Mouse (Mus musculus) heart, embryonic 16.5 days (tissue): ENCODE results near the gene Tead1. TPM values are rescaled to one million over a fixed set of nuclear protein-coding genes. Genes with fewer than 3 reads are reported as not detected.
A peak's percentile ranks its signal among the peaks of the same experiment; 100 is the strongest.

ENCODE experiments used
- ATAC-seq: fragments of 200-750 bp; cut with Nextera tagmentation; replicated peaks from 2 replicates; pipeline ENCODE4 v1.8.0; 2017; ENCODE audit warnings: moderate number of reproducible peaks; ENCODE audit not compliant: insufficient read depth, low FRiP score; ENCODE audit errors: extremely low read depth
- H3K27ac ChIP-seq: fragments of 300-500 bp; sonication (generic); 2 replicates; pipeline ENCODE4 v1.5.1; 2014; ENCODE audit warnings: mild to moderate bottlenecking, low read length, control low read depth, moderate library complexity
- H3K27me3 ChIP-seq: fragments of 300-500 bp; sonication (generic); 2 replicates; pipeline ENCODE4 v1.6.1; 2014; ENCODE audit warnings: low read length, mixed read lengths; ENCODE audit not compliant: control insufficient read depth, insufficient read depth
- H3K36me3 ChIP-seq: fragments of 300-500 bp; sonication (generic); 2 replicates; pipeline ENCODE4 v1.6.1; 2014; ENCODE audit not compliant: control insufficient read depth, insufficient read depth
- H3K4me1 ChIP-seq: fragments of 300-500 bp; sonication (generic); 2 replicates; pipeline ENCODE4 v1.6.1; 2014; ENCODE audit warnings: low read length, mixed read lengths; ENCODE audit not compliant: control insufficient read depth, insufficient read depth
- H3K4me2 ChIP-seq: fragments of 300-500 bp; sonication (generic); 2 replicates; pipeline ENCODE4 v1.6.1; 2014; ENCODE audit warnings: low read depth, mild to moderate bottlenecking, control low read depth, low read length
- H3K4me3 ChIP-seq: fragments of 300-500 bp; sonication (generic); 2 replicates; pipeline ENCODE4 v1.5.1; 2014; ENCODE audit warnings: mild to moderate bottlenecking, control low read depth, low read length
- H3K9ac ChIP-seq: fragments of 300-500 bp; sonication (generic); 2 replicates; pipeline ENCODE4 v1.6.1; 2014; ENCODE audit warnings: low read length, control low read depth
- H3K9me3 ChIP-seq: fragments of 300-500 bp; sonication (generic); replicated peaks from 2 replicates; pipeline ENCODE4 v1.6.1; 2016; ENCODE audit warnings: low read length; ENCODE audit not compliant: control insufficient read depth
- WGBS: fragments of 180-500 bp; shearing (Covaris S2); extraction: QIAGEN DNeasy Blood & Tissue Kit; methylation state at CpG from one replicate; pipeline ENCODE4 v1.1.7; 2014; 5-methylcytosine and 5-hydroxymethylcytosine counted together
- polyA plus RNA-seq: library from polyadenylated mRNA; unstranded; fragments of >200 nt; fragmentation: Nextera tagmentation; extraction: Ambion mirVana; gene quantifications from 2 replicates; pipeline ENCODE4 v1.2.1, GENCODE M21; 2015

Tead1 gene
- polyA plus RNA-seq, 1 experiment from 2014 or later: 19.4 TPM

GRCm38 (mm10) chr7:112787281-112787680 lies 108.2 kb downstream of the Tead1 start:
- Histone ChIP-seq H3K9me3 (no peaks in the 10 kb centered on the region), H3K4me1 (peaks cover 48% of the 10 kb centered on the region), H3K9ac (no peak overlapping the region), H3K27ac (peak overlapping the region; percentile 17), H3K27me3 (no peaks in the 10 kb centered on the region), H3K4me3 (no peak overlapping the region), H3K4me2 (no peak overlapping the region), H3K36me3 (no peaks in the 10 kb centered on the region)
- no peak for ATAC-seq
- WGBS: 67% methylated on average over 7 of the region's 7 CpGs

- no peak overlapping the region for H3K27ac ChIP-seq
- WGBS: 32% methylated on average over 7 of the region's 7 CpGs
Measured at GRCm38 (mm10) chr7:112788321-112788751, 109.2 kb downstream of the Tead1 start.

GRCm38 (mm10) chr7:112789693-112790092 lies 110.6 kb downstream of the Tead1 start:
- Histone ChIP-seq H3K4me3 (no peak overlapping the region), H3K27ac (no peak overlapping the region), H3K9me3 (no peaks in the 10 kb centered on the region), H3K4me1 (peaks cover 64% of the 10 kb centered on the region), H3K36me3 (no peaks in the 10 kb centered on the region), H3K27me3 (no peaks in the 10 kb centered on the region), H3K9ac (no peak overlapping the region), H3K4me2 (no peak overlapping the region)
- 74% methylated on average over 4 of the region's 4 CpGs for WGBS
- ATAC-seq: no peak

More at GRCm38 (mm10) chr7:112788321-112788751, 109.2 kb downstream of the Tead1 start:
- no peak overlapping the region for H3K4me2 ChIP-seq
- H3K27me3 ChIP-seq: no peaks in the 10 kb centered on the region
- H3K9me3 ChIP-seq: no peaks in the 10 kb centered on the region
- no peaks in the 10 kb centered on the region for H3K36me3 ChIP-seq
- H3K4me1 ChIP-seq: peaks cover 51% of the 10 kb centered on the region
- no peak overlapping the region for H3K9ac ChIP-seq
- peak; percentile 67; the same call in 1 of the 2 replicates for ATAC-seq
- H3K4me3 ChIP-seq: no peak overlapping the region

- H3K36me3 ChIP-seq: no peaks in the 10 kb centered on the region
- H3K27me3 ChIP-seq: no peaks in the 10 kb centered on the region
- ATAC-seq: no peak
- H3K27ac ChIP-seq: no peak overlapping the region
- WGBS: 43% methylated on average over 2 of the region's 2 CpGs
- H3K4me2 ChIP-seq: no peak overlapping the region
- no peak overlapping the region for H3K9ac ChIP-seq
- no peaks in the 10 kb centered on the region for H3K9me3 ChIP-seq
- H3K4me3 ChIP-seq: no peak overlapping the region
- peaks cover 69% of the 10 kb centered on the region for H3K4me1 ChIP-seq
Measured at GRCm38 (mm10) chr7:112790334-112790733, 111.2 kb downstream of the Tead1 start.

GRCm38 (mm10) chr7:112792679-112793078 lies 113.6 kb downstream of the Tead1 start:
- Histone ChIP-seq H3K27me3 (no peaks in the 10 kb centered on the region), H3K36me3 (no peaks in the 10 kb centered on the region), H3K9ac (no peak overlapping the region), H3K27ac (no peak overlapping the region), H3K4me2 (no peak overlapping the region), H3K4me3 (no peak overlapping the region), H3K4me1 (peaks cover 54% of the 10 kb centered on the region), H3K9me3 (no peaks in the 10 kb centered on the region)
- 87% methylated on average over 6 of the region's 6 CpGs for WGBS
- no peak for ATAC-seq

GRCm38 (mm10) chr7:112793903-112794302 lies 114.8 kb downstream of the Tead1 start:
- Histone ChIP-seq H3K4me1 (peaks cover 42% of the 10 kb centered on the region), H3K4me2 (no peak overlapping the region), H3K27ac (peak overlapping the region; percentile 64), H3K36me3 (no peaks in the 10 kb centered on the region), H3K27me3 (no peaks in the 10 kb centered on the region), H3K9me3 (no peaks in the 10 kb centered on the region), H3K4me3 (no peak overlapping the region), H3K9ac (peak overlapping the region; percentile 29; the same call in 1 of the 2 replicates)
- peak; percentile 46 for ATAC-seq
- 26% methylated on average over 7 of the region's 7 CpGs for WGBS

- Histone ChIP-seq H3K9me3 (no peaks in the 10 kb centered on the region), H3K36me3 (no peaks in the 10 kb centered on the region), H3K4me2 (no peak overlapping the region), H3K4me3 (no peak overlapping the region), H3K9ac (peak overlapping the region; percentile 29; the same call in 1 of the 2 replicates), H3K27ac (peak overlapping the region; percentile 64), H3K27me3 (no peaks in the 10 kb centered on the region), H3K4me1 (peaks cover 39% of the 10 kb centered on the region)
- 6% methylated on average over 2 of the region's 2 CpGs for WGBS
- ATAC-seq: no peak
Measured at GRCm38 (mm10) chr7:112794481-112794880, 115.4 kb downstream of the Tead1 start.

GRCm38 (mm10) chr7:112797526-112798321 lies 118.6 kb downstream of the Tead1 start:
- 86% methylated on average over 8 of the region's 8 CpGs for WGBS
- peaks cover 42% of the 10 kb centered on the region for H3K4me1 ChIP-seq
- ATAC-seq: no peak

GRCm38 (mm10) chr7:112801706-112802105 lies 122.6 kb downstream of the Tead1 start:
- no peaks in the 10 kb centered on the region for H3K27me3 ChIP-seq
- no peak overlapping the region for H3K4me2 ChIP-seq
- H3K36me3 ChIP-seq: no peaks in the 10 kb centered on the region
- 0 out of 2 replicates have a peak overlapping the region, but pooled peaks have one; percentile 6 for H3K27ac ChIP-seq
- peaks cover 27% of the 10 kb centered on the region for H3K4me1 ChIP-seq
- ATAC-seq: no peak
- H3K9me3 ChIP-seq: no peaks in the 10 kb centered on the region
- no peak overlapping the region for H3K4me3 ChIP-seq
- no peak overlapping the region for H3K9ac ChIP-seq
- 38% methylated on average over 8 of the region's 8 CpGs for WGBS

More at GRCm38 (mm10) chr7:112797526-112798321, 118.6 kb downstream of the Tead1 start:
- no peaks in the 10 kb centered on the region for H3K9me3 ChIP-seq
- no peak overlapping the region for H3K9ac ChIP-seq
- H3K4me2 ChIP-seq: no peak overlapping the region
- H3K27ac ChIP-seq: no peak overlapping the region
- no peak overlapping the region for H3K4me3 ChIP-seq
- H3K36me3 ChIP-seq: no peaks in the 10 kb centered on the region
- H3K27me3 ChIP-seq: no peaks in the 10 kb centered on the region
